Mouse (Mus musculus) cerebellum, adult (tissue): ENCODE measurements around the gene Gm13279.
"Not testable (repeated sequence)": the region's sequence is repeated elsewhere in the genome, so short reads cannot be mapped to it uniquely, and the experiment has no call there.

Experiments used
- ATAC-seq: cut with Nextera tagmentation; 2 replicates; pipeline ENCODE4 v1.9.2; 2017; ENCODE audit warnings: mild to moderate bottlenecking, moderate library complexity, mixed read lengths; ENCODE audit not compliant: insufficient number of reproducible peaks, low FRiP score, low TSS enrichment

Gene Gm13279

DNA sequence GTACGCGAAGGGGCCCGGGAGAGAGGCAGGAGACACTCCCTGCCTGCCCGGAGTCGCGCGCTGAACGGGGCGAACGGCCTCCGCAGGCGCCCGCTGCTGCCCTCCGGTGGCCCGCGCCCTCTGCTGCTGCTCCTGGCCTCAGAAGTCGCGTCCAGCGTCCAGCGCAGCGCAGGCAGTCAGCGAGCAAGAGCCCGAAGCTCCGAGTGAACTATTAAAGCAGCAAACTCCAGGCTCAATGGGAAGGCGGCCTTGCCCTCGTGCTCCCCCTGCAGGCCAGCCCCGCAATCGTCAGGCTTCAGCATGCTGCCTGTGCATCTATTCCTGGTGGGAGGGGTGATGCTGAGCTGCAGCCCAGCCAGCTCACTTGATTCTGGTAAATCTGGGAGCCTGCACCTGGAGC is at the start of gene Gm13279:
Gene Gm13279 (plus strand): TSS at position 301 of the 400 bp plus-strand sequence.
- not testable (repeated sequence) for ATAC-seq

DNA sequence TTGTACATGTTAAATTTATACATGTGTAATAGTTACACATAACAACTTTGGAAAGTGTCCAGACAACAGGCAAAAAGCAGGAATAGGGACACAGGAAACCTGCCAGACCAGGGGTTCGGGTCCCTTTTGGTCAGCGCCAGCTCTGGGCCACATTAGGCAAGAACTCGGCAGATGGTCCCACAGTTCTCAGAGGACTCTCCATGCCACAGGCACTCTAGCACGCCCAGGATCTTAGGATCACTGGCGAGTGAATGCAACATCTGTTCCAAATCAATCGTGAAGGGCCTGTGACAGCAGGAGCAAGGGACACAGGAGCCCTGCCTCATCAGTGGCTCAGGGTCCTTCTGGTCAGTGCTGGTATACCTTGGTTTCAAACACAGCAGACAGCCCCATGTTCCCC is 47.3 kb upstream of the Gm13279 start:
- no peak for ATAC-seq

DNA sequence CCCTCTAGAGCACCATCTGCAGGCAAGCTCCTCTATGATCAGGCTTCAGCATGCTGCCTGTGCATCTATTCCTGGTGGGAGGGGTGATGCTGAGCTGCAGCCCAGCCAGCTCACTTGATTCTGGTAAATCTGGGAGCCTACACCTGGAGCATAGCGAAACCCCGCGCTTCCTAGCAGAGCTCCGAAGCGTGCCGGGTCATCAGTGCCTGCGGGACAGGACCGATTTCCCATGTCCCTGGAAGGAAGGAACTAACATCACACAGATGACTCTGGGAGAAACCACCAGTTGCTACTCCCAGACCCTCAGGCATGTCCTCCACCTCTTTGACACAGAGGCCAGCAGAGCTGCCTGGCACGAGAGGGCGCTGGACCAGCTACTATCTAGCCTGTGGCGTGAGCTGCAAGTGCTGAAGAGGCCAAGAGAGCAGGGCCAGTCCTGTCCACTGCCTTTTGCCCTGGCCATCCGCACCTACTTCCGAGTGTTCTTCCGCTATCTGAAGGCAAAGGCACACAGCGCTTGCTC is 42.3 kb upstream of the Gm13279 start, which contains the start of gene Gm13271:
Gene Gm13271 (plus strand): TSS at position 51 of the 523 bp plus-strand sequence.
- not testable (repeated sequence) for ATAC-seq

DNA sequence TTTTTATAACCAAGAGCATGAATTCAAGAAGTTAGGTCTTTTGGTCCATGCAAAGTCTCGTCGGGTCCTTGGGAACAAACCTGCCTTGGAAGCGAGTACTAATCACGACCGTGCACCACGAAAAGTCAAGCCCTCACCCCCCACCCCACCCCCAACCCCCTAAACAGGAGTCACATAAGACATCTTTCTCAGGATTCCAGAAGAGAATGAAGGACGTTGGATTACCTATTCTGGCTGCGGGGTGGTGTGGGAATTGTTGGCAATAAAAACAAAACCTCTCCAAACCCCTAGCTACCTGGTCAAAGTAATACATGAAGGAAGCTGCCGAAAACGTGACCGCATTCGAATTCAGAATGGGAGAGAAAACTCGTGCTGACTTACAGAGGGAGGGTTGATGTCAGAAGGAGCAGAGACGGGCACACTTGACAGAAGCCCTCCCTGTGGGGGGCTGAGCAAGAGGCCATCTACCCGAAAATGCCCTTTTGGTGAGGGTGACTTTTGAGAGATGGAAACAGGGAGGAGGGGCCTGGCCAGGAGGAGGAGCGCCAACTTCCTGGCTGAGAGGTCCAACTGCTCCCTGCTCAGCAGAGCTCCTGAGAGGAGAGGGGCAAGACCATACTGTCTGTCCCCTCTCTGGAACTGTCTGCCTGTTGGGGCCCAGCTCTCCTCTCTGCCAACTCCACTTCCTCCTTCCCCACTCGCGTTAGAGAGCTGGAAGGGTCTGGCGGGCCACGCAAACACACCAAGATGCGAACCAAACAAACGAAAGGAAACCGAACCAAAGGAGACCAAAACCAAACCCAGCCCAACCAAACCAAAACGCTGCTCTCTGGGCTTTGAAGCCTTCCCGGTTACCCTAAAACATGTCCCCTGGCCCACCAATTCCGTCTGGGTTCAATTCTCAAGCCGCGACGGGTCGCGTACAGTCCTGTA is 40.4 kb upstream of the Gm13279 start:
- ATAC-seq = not testable (repeated sequence)

DNA sequence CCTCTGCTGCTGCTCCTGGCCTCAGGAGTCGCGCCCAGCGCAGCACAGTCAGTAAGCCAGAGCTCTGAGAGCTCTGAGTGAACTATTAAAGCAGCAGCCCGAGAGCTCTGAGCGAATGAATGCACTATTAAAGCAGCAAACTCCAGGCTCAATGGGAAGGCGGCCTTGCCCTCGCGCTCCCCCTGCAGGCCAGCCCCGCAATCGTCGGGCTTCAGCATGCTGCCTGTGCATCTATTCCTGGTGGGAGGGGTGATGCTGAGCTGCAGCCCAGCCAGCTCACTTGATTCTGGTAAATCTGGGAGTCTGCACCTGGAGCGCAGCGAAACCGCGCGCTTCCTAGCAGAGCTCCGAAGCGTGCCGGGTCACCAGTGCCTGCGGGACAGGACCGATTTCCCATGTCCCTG is 39.6 kb upstream of the Gm13279 start:
- ATAC-seq = peak; percentile 100

DNA sequence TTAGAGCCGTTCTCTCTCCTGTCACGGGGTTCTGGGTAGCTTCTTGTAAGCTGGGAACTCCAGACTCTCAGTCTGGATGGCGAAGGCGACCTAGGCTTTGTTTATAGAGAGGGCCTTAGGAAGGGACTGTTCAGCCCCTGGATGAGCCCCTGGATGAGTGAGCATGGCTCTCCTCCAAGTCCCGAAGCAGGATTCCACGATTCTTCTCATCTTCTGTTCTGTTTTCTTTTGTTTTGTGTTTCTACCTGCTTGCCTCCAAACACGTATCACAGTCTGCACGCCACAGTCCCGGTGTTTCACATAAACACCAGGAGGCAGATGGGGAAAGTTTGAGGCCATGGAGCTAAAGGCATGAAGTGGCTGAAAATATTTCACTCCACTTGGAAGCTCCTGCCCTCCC is 38.4 kb upstream of the Gm13279 start:
- not testable (repeated sequence) for ATAC-seq

DNA sequence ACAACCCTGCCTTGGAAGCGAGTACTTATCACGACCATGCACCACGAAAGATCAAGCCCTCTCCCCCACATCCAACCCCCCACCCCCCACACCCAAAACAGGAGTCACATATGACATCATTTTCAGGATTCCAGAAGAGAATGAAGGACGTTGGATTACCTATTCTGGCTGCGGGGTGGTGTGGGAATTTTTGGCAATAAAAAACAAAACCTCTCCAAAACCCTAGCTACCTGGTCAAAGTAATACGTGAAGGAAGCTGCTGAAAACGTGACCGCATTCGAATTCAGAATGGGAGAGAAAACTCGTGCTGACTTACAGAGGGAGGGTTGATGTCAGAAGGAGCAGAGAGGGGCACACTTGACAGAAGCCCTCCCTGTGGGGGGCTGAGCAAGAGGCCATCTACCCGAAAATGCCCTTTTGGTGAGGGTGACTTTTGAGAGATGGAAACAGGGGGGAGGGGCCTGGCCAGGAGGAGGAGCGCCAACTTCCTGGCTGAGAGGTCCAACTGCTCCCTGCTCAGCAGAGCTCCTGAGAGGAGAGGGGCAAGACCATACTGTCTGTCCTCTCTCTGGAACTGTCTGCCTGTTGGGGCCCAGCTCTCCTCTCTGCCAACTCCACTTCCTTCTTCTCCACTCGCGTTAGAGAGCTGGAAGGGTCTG is 37.5 kb upstream of the Gm13279 start, which contains the start of gene Gm13283:
Gene Gm13283 (plus strand): TSS at position 510 of the 659 bp plus-strand sequence.
- ATAC-seq = not testable (repeated sequence)

DNA sequence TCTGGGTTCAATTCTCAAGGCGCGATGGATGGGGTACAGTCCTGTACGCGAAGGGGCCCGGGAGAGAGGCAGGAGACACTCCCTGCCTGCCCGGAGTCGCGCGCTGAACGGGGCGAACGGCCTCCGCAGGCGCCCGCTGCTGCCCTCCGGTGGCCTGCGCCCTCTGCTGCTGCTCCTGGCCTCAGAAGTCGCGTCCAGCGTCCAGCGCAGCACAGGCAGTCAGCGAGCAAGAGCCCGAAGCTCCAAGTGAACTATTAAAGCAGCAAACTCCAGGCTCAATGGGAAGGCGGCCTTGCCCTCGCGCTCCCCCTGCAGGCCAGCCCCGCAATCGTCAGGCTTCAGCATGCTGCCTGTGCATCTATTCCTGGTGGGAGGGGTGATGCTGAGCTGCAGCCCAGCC is 36.8 kb upstream of the Gm13279 start:
- not testable (repeated sequence) for ATAC-seq

DNA sequence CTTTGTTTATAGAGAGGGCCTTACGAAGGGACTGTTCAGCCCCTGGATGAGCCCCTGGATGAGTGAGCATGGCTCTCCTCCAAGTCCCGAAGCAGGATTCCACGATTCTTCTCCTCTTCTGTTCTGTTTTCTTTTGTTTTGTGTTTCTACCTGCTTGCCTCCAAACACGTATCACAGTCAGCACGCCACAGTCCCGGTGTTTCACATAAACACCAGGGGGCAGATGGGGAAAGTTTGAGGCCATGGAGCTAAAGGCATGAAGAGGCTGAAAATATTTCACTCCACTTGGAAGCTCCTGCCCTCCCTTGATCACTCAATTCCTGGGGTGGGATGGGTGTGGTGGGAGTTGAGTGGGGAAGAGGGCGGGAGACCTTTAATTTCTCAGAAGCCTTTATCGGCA is 35.4 kb upstream of the Gm13279 start:
- ATAC-seq = not testable (repeated sequence)

DNA sequence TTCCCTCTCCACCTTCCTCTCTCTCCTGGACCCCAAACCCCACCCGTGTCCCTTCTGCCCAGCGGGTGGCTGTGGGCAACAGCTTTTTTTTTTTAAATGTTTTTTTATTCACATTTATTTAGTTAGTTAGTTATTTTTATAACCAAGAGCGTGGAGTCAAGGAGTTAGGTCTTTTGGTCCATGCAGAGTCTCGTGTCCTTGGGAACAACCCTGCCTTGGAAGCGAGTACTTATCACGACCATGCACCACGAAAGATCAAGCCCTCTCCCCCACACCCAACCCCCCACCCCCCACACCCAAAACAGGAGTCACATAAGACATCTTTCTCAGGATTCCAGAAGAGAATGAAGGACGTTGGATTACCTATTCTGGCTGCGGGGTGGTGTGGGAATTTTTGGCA is 34.9 kb upstream of the Gm13279 start:
- ATAC-seq = not testable (repeated sequence)

DNA sequence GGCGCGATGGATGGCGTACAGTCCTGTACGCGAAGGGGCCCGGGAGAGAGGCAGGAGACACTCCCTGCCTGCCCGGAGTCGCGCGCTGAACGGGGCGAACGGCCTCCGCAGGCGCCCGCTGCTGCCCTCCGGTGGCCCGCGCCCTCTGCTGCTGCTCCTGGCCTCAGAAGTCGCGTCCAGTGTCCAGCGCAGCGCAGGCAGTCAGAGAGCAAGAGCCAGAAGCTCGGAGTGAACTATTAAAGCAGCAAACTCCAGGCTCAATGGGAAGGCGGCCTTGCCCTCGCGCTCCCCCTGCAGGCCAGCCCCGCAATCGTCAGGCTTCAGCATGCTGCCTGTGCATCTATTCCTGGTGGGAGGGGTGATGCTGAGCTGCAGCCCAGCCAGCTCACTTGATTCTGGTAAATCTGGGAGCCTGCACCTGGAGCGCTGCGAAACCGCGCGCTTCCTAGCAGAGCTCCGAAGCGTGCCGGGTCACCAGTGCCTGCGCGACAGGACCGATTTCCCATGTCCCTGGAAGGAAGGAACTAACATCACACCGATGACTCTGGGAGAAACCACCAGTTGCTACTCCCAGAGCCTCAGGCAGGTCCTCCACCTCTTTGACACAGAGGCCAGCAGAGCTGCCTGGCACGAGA is 33.7 kb upstream of the Gm13279 start:
- ATAC-seq = peak; percentile 76; the same call in 1 of the 2 replicates

DNA sequence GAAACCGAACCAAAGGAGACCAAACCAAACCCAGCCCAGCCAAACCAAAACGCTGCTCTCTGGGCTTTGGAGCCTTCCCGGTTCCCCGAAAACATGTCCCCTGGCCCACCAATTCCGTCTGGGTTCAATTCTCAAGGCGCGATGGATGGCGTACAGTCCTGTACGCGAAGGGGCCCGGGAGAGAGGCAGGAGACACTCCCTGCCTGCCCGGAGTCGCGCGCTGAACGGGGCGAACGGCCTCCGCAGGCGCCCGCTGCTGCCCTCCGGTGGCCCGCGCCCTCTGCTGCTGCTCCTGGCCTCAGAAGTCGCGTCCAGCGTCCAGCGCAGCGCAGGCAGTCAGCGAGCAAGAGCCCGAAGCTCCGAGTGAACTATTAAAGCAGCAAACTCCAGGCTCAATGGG is 23.7 kb upstream of the Gm13279 start, which contains the start of gene Gm13290:
Gene Gm13290 (plus strand): TSS at position 301 of the 400 bp plus-strand sequence.
- ATAC-seq = not testable (repeated sequence)

DNA sequence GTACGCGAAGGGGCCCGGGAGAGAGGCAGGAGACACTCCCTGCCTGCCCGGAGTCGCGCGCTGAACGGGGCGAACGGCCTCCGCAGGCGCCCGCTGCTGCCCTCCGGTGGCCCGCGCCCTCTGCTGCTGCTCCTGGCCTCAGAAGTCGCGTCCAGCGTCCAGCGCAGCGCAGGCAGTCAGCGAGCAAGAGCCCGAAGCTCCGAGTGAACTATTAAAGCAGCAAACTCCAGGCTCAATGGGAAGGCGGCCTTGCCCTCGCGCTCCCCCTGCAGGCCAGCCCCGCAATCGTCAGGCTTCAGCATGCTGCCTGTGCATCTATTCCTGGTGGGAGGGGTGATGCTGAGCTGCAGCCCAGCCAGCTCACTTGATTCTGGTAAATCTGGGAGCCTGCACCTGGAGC is 20.6 kb upstream of the Gm13279 start, which contains the start of gene Gm13289:
Gene Gm13289 (plus strand): TSS at position 301 of the 400 bp plus-strand sequence.
- ATAC-seq = not testable (repeated sequence)

DNA sequence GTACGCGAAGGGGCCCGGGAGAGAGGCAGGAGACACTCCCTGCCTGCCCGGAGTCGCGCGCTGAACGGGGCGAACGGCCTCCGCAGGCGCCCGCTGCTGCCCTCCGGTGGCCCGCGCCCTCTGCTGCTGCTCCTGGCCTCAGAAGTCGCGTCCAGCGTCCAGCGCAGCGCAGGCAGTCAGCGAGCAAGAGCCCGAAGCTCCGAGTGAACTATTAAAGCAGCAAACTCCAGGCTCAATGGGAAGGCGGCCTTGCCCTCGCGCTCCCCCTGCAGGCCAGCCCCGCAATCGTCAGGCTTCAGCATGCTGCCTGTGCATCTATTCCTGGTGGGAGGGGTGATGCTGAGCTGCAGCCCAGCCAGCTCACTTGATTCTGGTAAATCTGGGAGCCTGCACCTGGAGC is 17.6 kb upstream of the Gm13279 start, which contains the start of gene Gm13272:
Gene Gm13272 (plus strand): TSS at position 301 of the 400 bp plus-strand sequence.
- ATAC-seq = not testable (repeated sequence)

DNA sequence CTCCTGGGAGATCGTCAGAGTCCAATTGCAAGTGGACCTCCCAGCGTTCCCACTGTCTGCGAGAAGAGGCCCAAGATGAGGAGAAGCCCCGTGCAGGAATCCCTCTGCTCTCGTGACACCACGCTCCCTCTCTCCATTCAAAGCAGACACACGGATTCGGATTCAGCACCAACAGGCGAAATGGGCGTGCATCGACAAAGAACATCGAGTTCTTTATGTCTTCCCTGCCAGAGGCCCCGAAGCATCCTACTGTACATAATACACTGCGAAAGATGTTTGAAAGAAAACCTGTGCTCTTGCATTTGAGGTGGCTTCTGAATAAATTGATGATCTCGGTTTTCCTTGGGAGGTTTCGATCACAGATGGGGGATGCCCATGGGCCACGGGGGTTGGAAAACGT is 16.9 kb upstream of the Gm13279 start:
- not testable (repeated sequence) for ATAC-seq

DNA sequence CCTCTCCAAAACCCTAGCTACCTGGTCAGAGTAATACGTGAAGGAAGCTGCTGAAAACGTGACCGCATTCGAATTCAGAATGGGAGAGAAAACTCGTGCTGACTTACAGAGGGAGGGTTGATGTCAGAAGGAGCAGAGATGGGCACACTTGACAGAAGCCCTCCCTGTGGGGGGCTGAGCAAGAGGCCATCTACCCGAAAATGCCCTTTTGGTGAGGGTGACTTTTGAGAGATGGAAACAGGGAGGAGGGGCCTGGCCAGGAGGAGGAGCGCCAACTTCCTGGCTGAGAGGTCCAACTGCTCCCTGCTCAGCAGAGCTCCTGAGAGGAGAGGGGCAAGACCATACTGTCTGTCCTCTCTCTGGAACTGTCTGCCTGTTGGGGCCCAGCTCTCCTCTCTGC is 15.4 kb upstream of the Gm13279 start, which contains the start of gene Ifnz:
Gene Ifnz (plus strand): TSS at position 301 of the 400 bp plus-strand sequence.
- ATAC-seq = not testable (repeated sequence)

DNA sequence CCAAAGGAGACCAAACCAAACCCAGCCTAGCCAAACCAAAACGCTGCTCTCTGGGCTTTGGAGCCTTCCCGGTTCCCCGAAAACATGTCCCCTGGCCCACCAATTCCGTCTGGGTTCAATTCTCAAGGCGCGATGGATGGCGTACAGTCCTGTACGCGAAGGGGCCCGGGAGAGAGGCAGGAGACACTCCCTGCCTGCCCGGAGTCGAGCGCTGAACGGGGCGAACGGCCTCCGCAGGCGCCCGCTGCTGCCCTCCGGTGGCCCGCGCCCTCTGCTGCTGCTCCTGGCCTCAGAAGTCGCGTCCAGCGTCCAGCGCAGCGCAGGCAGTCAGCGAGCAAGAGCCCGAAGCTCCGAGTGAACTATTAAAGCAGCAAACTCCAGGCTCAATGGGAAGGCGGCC is 14.9 kb upstream of the Gm13279 start:
- not testable (repeated sequence) for ATAC-seq

DNA sequence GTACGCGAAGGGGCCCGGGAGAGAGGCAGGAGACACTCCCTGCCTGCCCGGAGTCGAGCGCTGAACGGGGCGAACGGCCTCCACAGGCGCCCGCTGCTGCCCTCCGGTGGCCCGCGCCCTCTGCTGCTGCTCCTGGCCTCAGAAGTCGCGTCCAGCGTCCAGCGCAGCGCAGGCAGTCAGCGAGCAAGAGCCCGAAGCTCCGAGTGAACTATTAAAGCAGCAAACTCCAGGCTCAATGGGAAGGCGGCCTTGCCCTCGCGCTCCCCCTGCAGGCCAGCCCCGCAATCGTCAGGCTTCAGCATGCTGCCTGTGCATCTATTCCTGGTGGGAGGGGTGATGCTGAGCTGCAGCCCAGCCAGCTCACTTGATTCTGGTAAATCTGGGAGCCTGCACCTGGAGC is 11.8 kb upstream of the Gm13279 start, which contains the start of gene Gm13276:
Gene Gm13276 (plus strand): TSS at position 301 of the 400 bp plus-strand sequence.
- not testable (repeated sequence) for ATAC-seq

DNA sequence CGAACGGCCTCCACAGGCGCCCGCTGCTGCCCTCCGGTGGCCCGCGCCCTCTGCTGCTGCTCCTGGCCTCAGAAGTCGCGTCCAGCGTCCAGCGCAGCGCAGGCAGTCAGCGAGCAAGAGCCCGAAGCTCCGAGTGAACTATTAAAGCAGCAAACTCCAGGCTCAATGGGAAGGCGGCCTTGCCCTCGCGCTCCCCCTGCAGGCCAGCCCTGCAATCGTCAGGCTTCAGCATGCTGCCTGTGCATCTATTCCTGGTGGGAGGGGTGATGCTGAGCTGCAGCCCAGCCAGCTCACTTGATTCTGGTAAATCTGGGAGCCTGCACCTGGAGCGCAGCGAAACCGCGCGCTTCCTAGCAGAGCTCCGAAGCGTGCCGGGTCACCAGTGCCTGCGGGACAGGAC is 8.8 kb upstream of the Gm13279 start, which contains the start of gene Gm13277:
Gene Gm13277 (plus strand): TSS at position 231 of the 400 bp plus-strand sequence.
- ATAC-seq = not testable (repeated sequence)

DNA sequence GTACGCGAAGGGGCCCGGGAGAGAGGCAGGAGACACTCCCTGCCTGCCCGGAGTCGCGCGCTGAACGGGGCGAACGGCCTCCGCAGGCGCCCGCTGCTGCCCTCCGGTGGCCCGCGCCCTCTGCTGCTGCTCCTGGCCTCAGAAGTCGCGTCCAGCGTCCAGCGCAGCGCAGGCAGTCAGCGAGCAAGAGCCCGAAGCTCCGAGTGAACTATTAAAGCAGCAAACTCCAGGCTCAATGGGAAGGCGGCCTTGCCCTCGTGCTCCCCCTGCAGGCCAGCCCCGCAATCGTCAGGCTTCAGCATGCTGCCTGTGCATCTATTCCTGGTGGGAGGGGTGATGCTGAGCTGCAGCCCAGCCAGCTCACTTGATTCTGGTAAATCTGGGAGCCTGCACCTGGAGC is 5.9 kb upstream of the Gm13279 start, which contains the start of gene Gm13278:
Gene Gm13278 (plus strand): TSS at position 301 of the 400 bp plus-strand sequence.
- not testable (repeated sequence) for ATAC-seq
